Mouse (Mus musculus): Measurements from ENCODE around the gene Osbpl3.

The Osbpl3 gene

DNA sequence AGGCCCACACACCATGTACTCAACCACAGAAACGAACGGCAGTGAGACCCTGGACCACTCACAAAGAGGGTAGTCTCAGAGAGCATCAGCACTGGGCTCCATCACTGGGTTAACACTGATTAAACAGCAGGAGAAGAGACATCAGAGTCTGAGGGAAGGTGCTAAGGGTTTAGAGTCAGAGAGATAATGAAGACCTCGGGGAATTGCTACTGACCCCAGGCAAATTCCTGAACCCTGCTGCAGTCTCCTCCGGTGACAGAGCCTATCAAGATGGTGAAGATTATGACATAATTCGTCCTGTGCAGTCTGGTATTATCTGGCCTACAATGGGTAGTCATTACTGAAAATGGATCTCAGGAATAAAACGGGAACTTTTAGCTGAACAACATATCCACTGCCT is 2.4 kb downstream of the Osbpl3 start:
- in situ Hi-C loops (cut with MboI, MseI) = no loop called here

DNA sequence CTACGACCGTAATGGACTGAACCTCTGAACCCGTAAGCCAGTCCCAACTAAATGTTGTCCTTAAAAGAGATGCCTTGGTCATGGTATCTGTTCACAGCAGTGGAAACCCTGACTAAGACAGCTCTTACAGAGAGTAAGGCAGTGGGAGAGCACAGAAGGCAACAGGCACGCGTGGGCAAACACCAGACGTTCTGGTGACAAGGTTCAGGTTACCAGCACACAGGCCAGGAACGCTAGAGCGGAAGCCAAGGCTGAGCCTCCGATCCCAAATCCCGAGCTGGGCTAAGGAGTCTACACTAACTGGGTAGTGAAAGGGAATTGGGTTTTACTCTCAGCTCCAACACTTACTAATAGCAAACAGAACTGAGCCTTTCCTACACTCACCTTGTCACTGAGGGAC is 3.8 kb downstream of the Osbpl3 start:
- in situ Hi-C loops (cut with MboI, MseI) = no loop called here

DNA sequence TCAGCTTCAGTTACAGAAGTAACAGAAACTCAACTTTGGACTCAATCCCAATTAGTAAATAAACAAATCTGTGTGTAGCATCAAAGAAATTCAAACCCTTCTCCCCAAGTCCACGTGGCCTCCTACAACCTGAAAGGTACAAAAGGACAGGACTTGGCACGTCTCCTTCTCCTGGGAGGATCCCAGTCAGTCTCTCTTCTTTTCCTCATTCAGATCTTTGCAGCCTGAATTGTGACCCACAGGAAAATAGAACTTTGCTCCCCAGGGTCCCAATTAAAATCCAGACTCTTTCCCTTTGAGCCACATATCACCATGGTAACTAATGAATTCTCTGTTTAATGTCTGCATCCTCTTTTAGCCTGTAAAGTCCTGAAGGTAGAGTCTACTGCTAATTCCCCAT is 10.4 kb downstream of the Osbpl3 start:
- in situ Hi-C loops (cut with MboI, MseI) = loop anchor here (10.0 kb wide), 1 partner anchor 1139 kb away; no protein-coding TSS in a partner anchor

DNA sequence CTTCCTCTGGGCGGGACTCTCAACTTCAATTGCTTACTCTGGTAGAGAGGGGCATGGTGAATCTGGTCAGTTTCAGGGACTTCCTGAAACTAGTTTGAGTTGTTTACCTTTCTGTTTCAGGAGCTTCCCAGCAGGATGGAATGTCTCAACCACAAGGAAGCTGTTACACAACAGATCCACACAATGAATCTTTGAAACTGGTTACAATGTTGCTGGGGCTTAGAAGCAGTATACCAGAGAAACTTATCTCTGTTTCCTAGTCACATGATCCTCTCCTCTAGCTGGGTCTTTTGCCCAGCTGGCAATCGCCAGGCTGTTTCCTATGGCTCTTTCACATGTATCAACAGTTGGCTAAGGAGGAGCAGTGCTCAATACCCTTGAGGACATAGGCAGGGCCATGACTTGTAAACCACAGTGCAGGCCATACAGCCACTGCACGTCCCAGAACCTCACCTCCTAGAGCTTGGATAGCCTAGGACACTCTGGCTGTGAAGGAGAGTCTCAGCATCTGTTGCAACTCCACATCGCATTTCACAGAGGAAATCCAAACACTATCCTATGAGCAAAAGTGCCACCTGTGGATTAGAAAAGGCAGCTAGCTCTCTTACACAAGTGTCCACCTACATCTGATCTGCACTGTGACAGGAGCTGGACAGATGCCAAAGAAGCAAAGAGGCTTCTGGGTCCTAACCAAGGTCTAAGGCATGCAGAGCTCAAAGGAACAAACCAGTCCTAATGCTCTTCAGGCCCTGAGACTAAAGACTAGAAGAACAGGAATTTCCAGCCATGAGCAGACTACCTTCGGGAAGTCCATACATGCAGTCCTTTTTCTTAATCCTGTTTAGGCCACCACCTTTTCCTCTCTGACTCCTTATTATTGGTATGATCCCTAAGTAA is 14.8 kb downstream of the Osbpl3 start:
- in situ Hi-C loops (cut with MboI, MseI) = loop anchor here (10.0 kb wide), 1 partner anchor 1144 kb away; no protein-coding TSS in a partner anchor

DNA sequence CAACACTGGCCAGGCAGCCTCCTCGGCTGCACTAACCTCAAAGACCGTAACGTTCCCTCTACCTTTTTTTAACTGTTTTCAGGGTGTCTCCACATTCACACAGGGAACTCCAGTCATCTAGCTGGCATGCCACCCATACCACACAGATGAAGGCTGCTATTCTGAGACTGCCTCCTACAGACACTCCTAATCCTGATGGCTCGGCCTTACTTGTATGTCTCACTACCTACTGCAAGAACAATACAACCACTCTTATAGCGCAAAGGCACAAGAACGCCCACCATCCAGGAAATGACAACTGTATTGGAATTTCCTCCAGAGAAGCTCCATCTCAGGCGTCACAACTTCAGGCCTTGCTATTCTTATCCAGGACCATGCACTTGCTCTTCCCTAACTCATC is 15.8 kb downstream of the Osbpl3 start:
- in situ Hi-C loops (cut with MboI, MseI) = loop anchor here (10.0 kb wide), 1 partner anchor 1145 kb away; no protein-coding TSS in a partner anchor

DNA sequence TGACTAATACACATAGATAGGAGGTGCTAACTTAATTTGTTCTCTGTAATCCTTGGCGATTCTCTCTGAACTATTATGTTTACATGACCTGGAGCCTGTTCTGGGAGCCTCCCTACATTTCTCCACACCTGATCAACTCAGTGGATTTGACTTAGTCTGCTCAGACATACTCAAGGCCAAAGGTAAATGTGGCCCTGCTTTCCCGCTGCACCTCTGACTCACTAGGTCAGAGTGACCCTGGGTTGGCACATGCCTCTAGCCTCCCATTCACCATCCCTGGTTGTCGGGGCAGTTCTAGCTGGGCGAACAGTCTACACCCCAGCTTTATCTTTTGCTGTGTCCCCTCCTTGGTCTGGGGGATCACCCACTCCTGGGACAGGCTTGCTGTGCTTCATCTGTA is 17.1 kb downstream of the Osbpl3 start:
- in situ Hi-C loops (cut with MboI, MseI) = loop anchor here (5.0 to 10.0 kb wide), 2 partner anchors 48 to 124 kb away; no protein-coding TSS in a partner anchor

DNA sequence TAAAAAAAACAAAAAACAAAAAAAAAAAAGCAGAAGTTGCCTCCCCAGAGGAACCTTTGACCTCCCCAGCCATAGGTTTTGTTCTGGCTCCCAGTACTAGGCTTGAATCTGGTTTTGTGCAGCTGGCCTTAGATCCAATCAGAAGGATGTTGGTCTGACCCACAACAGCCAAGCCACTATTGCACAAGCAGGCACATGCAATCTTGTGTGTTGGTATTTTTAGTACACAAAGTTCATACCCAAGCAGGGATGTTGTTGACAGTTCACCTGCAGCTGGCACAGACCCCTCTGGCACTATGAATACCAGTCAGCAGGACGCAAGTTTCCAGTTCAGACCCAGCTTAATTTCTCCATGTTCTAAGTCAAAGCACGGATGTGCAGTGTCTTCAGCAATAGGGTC is 18.2 kb downstream of the Osbpl3 start:
- in situ Hi-C loops (cut with MboI, MseI) = loop anchor here (5.0 to 10.0 kb wide), 2 partner anchors 49 to 123 kb away; no protein-coding TSS in a partner anchor

DNA sequence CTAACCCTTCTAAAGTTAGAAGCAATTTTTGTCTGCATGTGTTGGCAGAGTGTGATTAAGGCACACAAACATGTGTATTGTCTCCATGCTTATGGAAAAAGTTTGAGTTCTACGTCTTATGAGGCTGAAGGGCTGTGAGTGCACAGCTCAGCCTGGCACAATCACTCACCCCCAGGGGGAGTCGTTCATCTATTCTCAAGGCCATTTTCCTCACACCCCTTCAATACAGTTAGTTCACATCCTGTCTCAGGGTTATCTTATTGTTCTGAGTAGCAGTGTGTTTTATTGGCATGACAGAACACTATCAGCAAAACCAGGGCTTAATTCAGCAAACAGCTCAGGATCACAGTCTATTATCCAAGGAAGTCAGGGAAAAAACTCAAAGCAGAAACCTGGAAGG is 19.3 kb downstream of the Osbpl3 start:
- in situ Hi-C loops (cut with MboI, MseI) = loop anchor here (5.0 to 10.0 kb wide), 2 partner anchors 51 to 122 kb away; no protein-coding TSS in a partner anchor

DNA sequence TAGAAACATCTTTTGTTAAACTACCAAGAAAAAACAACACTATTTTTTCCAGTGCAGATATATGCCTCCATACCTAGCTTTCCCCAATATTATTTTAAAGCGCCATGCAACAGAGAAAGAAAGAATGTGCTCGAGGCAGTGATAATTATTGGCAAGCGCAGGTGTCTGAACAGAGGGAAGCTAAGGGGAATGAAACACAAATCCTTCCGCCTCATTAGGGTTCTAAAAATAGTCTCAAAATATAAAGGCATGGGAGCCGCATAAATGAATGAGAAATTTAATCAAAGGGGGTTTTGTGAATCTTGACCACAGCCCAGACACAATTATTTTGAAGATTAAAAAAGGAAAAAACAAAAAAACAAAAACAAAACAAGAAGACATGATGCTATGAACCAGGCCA is 23.5 kb downstream of the Osbpl3 start:
- in situ Hi-C loops (cut with MboI, MseI) = loop anchor here (10.0 kb wide), 1 partner anchor 118 kb away; no protein-coding TSS in a partner anchor

DNA sequence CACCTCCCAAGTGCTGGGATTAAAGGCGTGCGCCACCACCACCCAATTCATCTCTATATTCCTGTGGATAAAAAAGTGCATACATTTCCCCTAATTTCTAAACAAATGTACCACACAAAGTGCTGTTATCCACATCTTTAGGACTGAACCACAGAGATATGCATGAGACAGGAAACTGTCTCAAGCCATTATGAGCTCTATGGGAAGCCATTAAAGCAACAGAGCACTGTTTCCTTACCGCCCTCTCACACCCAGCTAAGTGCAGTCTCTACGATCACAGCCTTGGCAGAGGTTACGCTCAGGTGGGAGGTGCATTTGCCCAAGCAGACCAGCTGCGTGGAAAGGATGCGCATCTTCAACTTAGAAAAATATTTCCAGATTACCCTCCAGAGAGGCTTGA is 26.7 kb downstream of the Osbpl3 start:
- in situ Hi-C loops (cut with MboI, MseI) = no loop called here

DNA sequence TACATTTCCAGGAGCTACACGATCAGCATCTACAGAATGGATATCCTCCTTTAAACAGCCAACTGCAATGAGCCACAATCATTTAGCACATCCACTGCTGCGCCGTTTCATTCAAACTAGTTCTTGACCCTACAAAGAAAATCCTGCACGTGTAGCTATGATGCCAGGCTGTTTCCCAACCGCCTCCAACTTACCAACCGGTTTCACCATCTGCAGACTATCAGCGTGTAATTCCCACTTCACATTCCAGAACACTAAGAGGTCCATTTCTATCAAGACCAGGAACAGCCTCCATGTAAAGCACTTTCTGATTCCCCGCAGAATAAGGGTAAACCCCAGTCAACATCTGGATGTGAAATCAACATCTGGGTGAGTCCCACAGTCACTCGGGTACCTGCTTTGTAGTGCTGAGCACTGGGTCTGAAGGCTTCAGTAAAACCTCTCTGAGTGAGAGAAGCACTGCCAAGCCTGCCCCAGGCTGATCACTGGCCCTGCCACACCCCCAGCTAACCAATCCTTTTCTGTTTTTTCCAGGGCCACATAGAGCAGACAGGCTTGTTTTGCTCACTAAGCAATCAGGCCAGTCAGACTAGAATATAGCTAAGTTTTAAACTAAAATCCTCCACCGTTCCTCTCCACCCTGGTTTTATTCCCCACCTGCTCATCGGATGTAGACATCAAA is 28.8 kb downstream of the Osbpl3 start:
- in situ Hi-C loops (cut with MboI, MseI) = no loop called here

DNA sequence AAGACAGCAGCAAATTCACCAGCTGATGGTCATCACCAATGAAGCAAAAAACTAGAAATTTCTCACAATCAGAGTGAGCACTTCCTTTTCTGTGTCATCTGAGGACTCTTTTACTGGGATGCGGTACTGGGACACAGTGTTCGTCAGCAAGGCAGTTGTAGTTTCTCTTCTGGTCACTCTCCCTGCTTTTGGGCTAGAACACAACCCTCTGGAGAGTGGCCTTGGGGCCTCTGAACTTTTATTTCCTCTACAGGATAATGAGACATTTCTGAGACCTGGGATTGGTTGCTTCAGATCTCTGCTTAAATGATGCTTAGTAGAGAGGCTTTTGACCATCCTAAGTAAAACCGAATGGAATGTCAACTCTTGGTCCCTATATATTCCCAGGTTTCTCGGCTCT is 29.4 kb downstream of the Osbpl3 start:
- in situ Hi-C loops (cut with MboI, MseI) = no loop called here

DNA sequence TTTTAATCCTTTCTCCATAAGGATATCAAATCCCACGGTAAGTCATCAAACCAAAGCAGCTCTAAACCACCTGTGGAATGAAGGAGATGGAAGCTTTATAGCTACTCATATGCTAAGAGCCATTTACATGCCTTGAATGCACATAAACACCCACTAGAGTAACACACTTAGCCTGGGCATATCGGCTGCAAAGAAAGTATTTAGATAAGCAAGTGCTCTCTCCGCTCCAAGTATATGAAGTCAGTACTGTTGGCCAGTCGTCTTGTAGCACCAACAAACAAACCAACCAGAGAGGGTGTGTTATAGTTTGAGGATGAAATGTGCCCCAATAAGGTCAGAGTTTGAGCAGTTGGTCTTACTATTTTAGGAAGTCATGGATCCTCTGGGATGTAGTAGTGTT is 31.7 kb downstream of the Osbpl3 start:
- in situ Hi-C loops (cut with MboI, MseI) = no loop called here

DNA sequence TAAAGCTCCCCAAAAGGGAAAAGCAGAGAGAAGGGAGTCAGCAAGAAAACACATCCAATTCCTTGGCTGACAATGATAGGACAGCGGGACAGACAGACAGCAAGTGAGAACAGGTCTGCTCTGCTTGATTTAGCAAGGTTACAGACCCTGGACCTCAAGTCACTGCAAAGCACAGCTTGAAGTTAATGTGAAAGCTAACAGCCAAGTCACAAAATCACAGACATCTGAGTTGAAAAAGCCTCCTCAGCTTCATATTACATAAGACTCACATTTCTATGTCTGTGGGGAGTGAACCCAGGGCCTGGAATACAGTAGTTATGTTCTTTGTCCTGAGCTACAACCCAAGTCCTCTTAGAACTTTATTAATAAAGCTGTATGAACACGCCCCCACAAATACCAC is 35.6 kb downstream of the Osbpl3 start:
- in situ Hi-C loops (cut with MboI, MseI) = no loop called here

DNA sequence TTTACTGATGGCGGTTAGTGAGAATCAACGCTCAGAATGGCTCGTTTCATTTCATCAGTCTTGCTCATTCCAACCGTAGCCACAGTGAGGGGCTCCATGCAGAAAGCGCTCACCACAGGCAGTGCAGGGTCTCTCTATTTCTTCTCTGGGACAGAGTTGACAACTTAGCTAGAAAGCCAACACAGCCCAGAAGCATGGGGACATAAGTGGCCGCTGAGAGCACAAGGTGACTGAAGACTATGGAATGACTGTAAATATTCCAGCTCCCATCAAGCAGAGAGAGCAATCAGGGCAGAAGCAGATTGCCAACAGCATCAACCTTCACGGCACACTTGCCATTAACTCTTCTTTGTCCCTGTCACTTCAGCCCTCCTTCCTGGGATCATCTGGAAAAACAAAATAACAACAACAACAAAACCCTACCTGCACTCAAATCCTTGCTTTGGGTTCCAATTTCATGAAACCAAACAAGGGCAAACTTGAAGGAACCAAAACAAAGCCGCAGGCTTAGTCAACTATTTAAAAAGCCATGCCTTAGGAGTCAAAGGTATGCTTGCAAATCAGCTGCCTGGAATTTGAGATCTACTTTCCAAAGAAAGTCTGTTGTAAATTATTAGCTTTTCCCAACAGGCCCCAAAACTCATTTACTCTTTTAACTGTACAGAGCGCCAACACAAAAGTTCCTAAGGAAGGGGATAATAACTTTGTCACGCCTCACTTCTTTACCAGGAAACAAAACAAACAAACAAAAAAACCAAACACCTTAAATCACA is 36.3 kb downstream of the Osbpl3 start:
- in situ Hi-C loops (cut with MboI, MseI) = no loop called here

DNA sequence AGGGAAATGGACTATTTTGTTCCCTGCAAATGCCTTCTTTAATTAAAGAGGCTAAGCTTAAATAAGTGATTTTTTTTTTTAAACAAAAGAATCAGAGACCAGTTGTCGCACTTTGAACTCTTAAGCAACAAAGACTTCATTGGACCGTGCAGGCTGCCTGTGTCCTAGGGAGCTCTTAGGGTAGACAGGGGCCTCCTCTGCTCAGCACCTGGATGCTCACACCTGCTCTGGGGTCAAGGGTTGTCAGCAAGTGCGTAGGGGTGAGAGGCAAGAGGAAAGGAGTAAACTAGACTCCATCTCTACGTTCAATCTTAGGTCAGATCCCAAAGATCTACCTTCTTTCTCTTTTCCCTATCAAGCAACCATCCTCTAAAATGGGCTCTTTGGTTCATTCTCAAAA is 37.0 kb downstream of the Osbpl3 start:
- in situ Hi-C loops (cut with MboI, MseI) = no loop called here

DNA sequence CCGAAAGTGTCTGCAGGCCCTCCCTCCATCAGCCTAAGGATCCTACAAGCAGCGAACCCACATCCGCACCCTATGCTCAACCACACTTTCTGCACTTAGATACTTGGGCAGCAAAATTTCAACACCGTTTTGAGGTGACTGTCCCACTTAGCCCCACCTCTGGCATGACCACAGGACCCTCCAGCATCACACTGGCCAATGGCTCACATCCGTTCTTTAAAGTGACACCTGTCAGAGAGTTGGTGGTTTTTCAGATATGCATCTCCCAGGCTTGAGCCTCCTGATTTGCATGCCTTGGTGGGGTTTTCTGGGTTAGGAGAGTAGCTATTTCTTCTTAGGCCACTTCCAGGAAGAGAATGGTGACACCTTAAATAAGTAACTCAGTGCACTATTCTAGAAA is 39.1 kb downstream of the Osbpl3 start:
- in situ Hi-C loops (cut with MboI, MseI) = no loop called here

DNA sequence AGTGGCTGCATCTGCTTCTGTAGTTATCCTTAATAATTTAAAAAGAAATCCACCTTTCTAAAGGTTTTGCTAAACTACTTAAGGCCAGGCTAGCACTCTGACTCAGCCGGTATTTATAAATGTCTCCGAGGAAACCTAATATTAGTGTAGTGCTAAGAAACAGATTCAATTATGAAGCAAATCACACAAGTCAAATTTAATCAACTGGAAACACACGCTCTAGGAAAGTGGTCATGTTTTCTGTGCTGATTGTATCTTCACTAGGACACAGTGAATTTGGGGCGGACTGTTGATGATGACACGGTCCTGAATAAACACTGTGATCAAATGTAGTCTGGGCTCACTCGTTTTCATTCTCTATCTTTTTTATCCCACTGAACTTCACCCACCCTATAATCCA is 40.6 kb downstream of the Osbpl3 start:
- in situ Hi-C loops (cut with MboI, MseI) = no loop called here

DNA sequence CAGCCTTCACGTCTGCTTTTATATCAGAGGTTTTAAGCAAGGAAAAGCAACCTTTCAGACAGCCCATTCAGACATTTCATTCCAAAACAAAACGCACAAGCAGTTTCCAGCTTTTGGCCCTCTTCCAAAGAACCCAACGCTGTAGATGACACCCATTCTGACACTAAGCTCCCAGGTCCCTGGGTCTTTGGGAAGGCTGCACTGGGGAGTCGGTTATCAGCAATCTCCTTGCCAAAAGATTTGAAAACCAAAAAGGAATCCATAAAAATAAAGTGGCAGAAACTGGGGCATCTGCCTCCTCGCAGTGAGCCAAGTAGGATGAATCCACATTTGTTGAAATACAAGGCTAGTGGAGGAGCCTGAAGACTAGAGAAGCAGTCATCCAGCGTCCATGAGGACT is 41.5 kb downstream of the Osbpl3 start:
- in situ Hi-C loops (cut with MboI, MseI) = no loop called here

DNA sequence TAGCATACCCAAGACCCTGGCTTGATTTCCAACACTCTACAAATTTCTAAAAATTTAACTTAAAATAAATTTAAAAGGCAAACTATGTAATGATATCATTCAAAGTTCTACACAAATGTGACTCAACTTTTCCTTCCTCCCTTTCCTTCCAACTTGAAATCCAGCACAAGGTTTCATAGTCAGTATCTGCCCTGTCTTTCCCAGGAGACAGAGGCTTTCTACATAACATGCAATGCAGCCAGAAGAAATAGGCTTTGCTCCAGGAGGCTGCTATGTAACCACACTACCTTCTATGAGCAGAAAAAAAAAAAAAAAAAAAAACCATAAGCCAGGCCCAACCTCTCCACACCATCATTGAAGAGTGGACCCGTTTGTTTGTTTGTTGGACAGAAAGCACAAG is 42.6 kb downstream of the Osbpl3 start:
- in situ Hi-C loops (cut with MboI, MseI) = no loop called here

DNA sequence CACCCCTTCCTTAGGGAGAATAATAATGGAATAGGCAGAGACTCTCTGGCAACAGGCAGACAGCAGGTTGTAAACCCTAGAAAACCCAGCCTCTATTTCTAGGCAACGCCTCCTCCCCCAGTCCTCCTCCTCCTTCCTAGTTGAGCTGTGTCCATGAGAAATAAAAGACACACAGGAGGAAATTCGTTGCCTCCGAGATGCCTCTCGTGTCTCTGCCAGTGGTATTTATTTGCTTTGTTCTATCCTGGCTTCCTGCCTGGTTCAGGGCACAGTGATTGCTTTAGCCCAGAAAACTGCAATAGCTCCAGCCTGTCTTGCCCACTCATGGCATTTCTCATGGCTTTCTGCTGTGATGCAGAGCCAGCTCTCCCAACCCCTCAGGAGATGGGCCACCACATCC is 43.8 kb downstream of the Osbpl3 start:
- in situ Hi-C loops (cut with MboI, MseI) = no loop called here

DNA sequence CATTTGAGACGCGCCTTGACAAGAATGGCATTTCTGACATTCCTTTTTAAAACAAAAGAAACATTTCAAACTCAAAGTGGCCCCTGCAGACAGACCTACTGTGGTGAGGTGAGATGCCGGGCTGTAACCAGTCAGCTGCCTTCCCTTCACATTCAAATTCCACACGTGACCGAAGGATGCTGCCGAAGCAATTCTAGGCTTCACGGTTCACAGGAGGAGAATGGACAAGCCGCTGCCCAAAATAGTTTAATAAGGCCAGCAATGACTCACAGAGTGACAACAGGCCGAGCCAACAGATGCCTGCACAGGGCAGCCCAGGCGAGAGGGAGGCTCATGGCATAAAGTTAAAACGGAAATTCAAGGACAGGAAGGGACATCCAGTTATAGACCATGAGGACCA is 51.3 kb downstream of the Osbpl3 start:
- in situ Hi-C loops (cut with MboI, MseI) = no loop called here

Measured in T-helper 2 cell (primary cell).